Mouse (Mus musculus) monocyte, adult 5-6 weeks (primary cell): ENCODE data around the gene Tbx6. TPM values are rescaled to one million over a fixed set of nuclear protein-coding genes. Genes with fewer than 3 reads are reported as not detected.

ENCODE experiments used
- total RNA-seq: library from RNA; stranded (forward); fragments of 200-1000, 200-491, 200-594 nt; gene quantifications from 3 replicates; pipeline ENCODE4 v1.2.3, GENCODE M21; 2017

Gene Tbx6
- total RNA-seq, 1 experiment from 2014 or later, result 2.0 TPM

Other genes starting within 250 kb of the Tbx6 start
- gene Eif3c, start 215.1 kb upstream of the Tbx6 start, total RNA-seq, result 127 to 175 TPM (median 140 TPM) in 3 replicates
- 124 to 141 TPM (median 133 TPM) in 3 replicates for gene Apobr, start 196.5 kb upstream of the Tbx6 start, total RNA-seq
- gene Cln3, start 195.7 kb upstream of the Tbx6 start, total RNA-seq, result 74.9 to 128 TPM (median 92.8 TPM) in 3 replicates
- 8.3 to 10.4 TPM (median 9.8 TPM) in 3 replicates for gene Il27, start 186.5 kb upstream of the Tbx6 start, total RNA-seq
- 212 to 314 TPM (median 272 TPM) in 3 replicates for gene Nupr1, start 150.6 kb upstream of the Tbx6 start, total RNA-seq
- 37.5 to 42.9 TPM (median 42.9 TPM) in 3 replicates for gene Sgf29, start 132.2 kb upstream of the Tbx6 start, total RNA-seq
- 1.2 to 4.9 TPM in 2 of 3 replicates, not detected in the other for gene Sult1a1, start 105.1 kb upstream of the Tbx6 start, total RNA-seq
- gene Bola2, start 86.1 kb upstream of the Tbx6 start, total RNA-seq, result 68.4 to 80.5 TPM (median 78.3 TPM) in 3 replicates
- gene Slx1b, start 85.7 kb upstream of the Tbx6 start, total RNA-seq, result 3.0 to 6.2 TPM (median 6.1 TPM) in 3 replicates
- 1,450 to 2,051 TPM (median 1,984 TPM) in 3 replicates for gene Coro1a, start 73.7 kb upstream of the Tbx6 start, total RNA-seq
- gene Mapk3, start 21.9 kb upstream of the Tbx6 start, total RNA-seq, result 40.9 to 55.3 TPM (median 48.6 TPM) in 3 replicates
- 18.3 to 26.4 TPM (median 23.7 TPM) in 3 replicates for gene Gdpd3, start 15.1 kb upstream of the Tbx6 start, total RNA-seq
- gene Ypel3, start 4.5 kb upstream of the Tbx6 start, total RNA-seq, result 139 to 175 TPM (median 161 TPM) in 3 replicates
- 235 to 253 TPM (median 240 TPM) in 3 replicates for gene Ppp4c, start 11.0 kb downstream of the Tbx6 start, total RNA-seq
- gene Fam57b, start 16.2 kb downstream of the Tbx6 start, total RNA-seq, result 12.6 TPM in 1 of 3 replicates, not detected in the others
- gene 4930451I11Rik, start 50.2 kb downstream of the Tbx6 start, total RNA-seq, result not detected in 3 replicates
- gene Doc2a, start 65.9 kb downstream of the Tbx6 start, total RNA-seq, result not detected in 3 replicates
- gene Hirip3, start 80.5 kb downstream of the Tbx6 start, total RNA-seq, result 11.0 to 39.0 TPM (median 11.8 TPM) in 3 replicates
- gene Ino80e, start 80.9 kb downstream of the Tbx6 start, total RNA-seq, result 19.2 to 46.1 TPM (median 34.5 TPM) in 3 replicates
- gene Taok2, start 103.2 kb downstream of the Tbx6 start, total RNA-seq, result 37.9 to 49.8 TPM (median 38.3 TPM) in 3 replicates
- gene Tmem219, start 141.4 kb downstream of the Tbx6 start, total RNA-seq, result 37.3 to 57.4 TPM (median 43.2 TPM) in 3 replicates
- gene Kctd13, start 147.4 kb downstream of the Tbx6 start, total RNA-seq, result 7.9 to 31.1 TPM (median 16.9 TPM) in 3 replicates
- gene Asphd1, start 168.1 kb downstream of the Tbx6 start, total RNA-seq, result not detected in 3 replicates
- 0.64 to 3.6 TPM (median 1.3 TPM) in 3 replicates for gene Sez6l2, start 169.1 kb downstream of the Tbx6 start, total RNA-seq
- 43.2 to 53.6 TPM (median 43.9 TPM) in 3 replicates for gene Cdipt, start 194.4 kb downstream of the Tbx6 start, total RNA-seq
- 2.8 to 9.8 TPM (median 5.5 TPM) in 3 replicates for gene Cdiptos, start 194.6 kb downstream of the Tbx6 start, total RNA-seq
- 95.0 to 131 TPM (median 111 TPM) in 3 replicates for gene Mvp, start 233.1 kb downstream of the Tbx6 start, total RNA-seq
- gene Pagr1b, start 235.0 kb downstream of the Tbx6 start, total RNA-seq, result 2.9 to 7.8 TPM (median 5.2 TPM) in 3 replicates
- gene Pagr1a, start 235.9 kb downstream of the Tbx6 start, total RNA-seq, result 3.8 to 52.6 TPM (median 4.4 TPM) in 3 replicates
- 6.4 to 36.5 TPM (median 36.3 TPM) in 3 replicates for gene Gm42742, start 239.6 kb downstream of the Tbx6 start, total RNA-seq
- not detected in 3 replicates for gene Prrt2, start 239.7 kb downstream of the Tbx6 start, total RNA-seq
- 16.7 to 36.3 TPM (median 30.1 TPM) in 3 replicates for gene Maz, start 245.6 kb downstream of the Tbx6 start, total RNA-seq